Mouse (Mus musculus): ENCODE results near the gene Rbm39. TPM values are rescaled to one million over a fixed set of nuclear protein-coding genes. Genes with fewer than 3 reads are reported as not detected.
A peak's percentile ranks its signal among the peaks of the same experiment; 100 is the strongest.

The Rbm39 gene
- polyA plus RNA-seq (2014; fragmentation: Nextera tagmentation; extraction: Ambion mirVana): 708 and 733 TPM in 2 replicates

DNA sequence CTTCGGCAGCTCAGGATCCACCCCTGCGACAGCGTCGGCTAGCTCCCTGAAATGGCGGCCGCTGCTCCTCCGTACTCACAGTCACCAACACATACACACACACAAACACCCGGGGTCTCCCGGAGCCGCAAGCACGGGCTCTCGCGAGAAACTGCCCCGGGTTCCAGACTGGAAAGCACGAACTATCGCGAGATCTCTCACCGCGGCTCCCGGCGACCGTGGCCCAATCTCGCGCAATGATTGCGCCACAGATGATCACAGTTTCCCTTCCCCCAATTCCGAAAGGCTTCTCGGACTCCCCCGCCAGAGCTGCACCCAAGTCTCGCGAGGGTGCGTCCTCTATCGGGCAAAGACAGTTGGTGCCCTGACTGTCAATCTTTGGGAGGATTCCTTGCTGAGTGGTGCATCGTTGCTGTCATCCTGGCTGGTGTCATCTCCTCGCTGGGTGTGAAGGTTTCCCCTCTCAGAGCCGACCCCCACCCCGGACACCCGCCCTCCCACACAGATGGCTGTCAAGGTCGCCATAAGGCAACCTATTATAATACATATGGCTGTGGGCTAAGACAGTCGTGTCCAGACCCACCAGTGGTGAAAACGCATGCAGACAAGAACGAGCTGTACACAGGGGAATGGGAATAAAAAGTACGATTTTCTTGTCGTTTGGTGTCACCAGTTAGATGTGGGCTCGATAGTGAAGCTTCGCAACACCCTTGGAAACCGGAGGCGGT lies at the start of gene Rbm39:
Rbm39 (minus strand) TSS at position 145 of the 728 bp plus-strand sequence.
- H3K9ac ChIP-seq (ENCODE audit: low read length): peak within 1 kb of the TSS; percentile 100
- ATAC-seq (ENCODE audit: low FRiP score) (peak; percentile 96), DNase-seq (ENCODE audit: low spot score, missing footprints) (peak; percentile 100)
- peak within 1 kb of the TSS; percentile 90 for H3K4me3 ChIP-seq (ENCODE audit: low read depth, low read length)
- peak within 1 kb of the TSS; percentile 89 for H3K27ac ChIP-seq (ENCODE audit: low read depth, low read length)
- no peaks in the 10 kb centered on the region for H3K9me3 ChIP-seq (ENCODE audit: control insufficient read depth, low read length)
- under 1% methylated on average over 47 of the region's 47 CpGs for WGBS
- H3K4me1 ChIP-seq (ENCODE audit: control insufficient read depth, insufficient read depth, low read length): peaks cover 17% of the 10 kb centered on the region
- H3K4me2 ChIP-seq: peak within 1 kb of the TSS; percentile 82
- H3K27me3 ChIP-seq (ENCODE audit: control insufficient read depth, insufficient read depth, low read length): no peaks in the 10 kb centered on the region
- peaks cover 12% of the 10 kb centered on the region for H3K36me3 ChIP-seq (ENCODE audit: control insufficient read depth, insufficient read depth, low read length)

DNA sequence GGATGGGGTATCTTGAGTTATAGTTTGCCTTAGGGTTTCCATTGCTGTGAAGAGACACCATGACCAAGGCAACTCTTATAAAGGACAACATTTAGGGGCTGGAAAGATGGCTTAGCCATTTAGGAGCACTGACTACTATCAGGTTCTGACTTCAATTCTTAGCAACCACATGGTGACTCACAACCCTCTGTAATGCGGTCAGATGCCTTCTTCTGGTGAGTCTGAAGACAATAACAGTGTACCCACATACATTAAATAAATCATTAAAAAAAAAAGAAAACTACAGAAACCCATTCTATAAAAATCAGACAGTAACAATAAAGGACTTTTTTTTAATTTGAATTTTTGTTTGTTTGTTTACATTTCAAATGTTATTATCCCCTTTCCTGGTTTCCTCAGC lies 49.1 kb upstream of the Rbm39 start:
- no peak overlapping the region for H3K27ac ChIP-seq (ENCODE audit: low read depth, low read length)
- no peak overlapping the region for H3K9ac ChIP-seq (ENCODE audit: low read length)
- no peak for DNase-seq (ENCODE audit: low spot score, missing footprints)
- H3K36me3 ChIP-seq (ENCODE audit: control insufficient read depth, insufficient read depth, low read length): peaks cover 9% of the 10 kb centered on the region; the same call in 1 of the 2 replicates
- H3K4me2 ChIP-seq: no peak overlapping the region
- ATAC-seq (ENCODE audit: low FRiP score): no peak
- no peaks in the 10 kb centered on the region for H3K4me1 ChIP-seq (ENCODE audit: control insufficient read depth, insufficient read depth, low read length)
- no peaks in the 10 kb centered on the region for H3K9me3 ChIP-seq (ENCODE audit: control insufficient read depth, low read length)
- H3K4me3 ChIP-seq (ENCODE audit: low read depth, low read length): no peak overlapping the region
- H3K27me3 ChIP-seq (ENCODE audit: control insufficient read depth, insufficient read depth, low read length): no peaks in the 10 kb centered on the region
- 100% methylated on average over 1 of the region's 1 CpGs for WGBS

DNA sequence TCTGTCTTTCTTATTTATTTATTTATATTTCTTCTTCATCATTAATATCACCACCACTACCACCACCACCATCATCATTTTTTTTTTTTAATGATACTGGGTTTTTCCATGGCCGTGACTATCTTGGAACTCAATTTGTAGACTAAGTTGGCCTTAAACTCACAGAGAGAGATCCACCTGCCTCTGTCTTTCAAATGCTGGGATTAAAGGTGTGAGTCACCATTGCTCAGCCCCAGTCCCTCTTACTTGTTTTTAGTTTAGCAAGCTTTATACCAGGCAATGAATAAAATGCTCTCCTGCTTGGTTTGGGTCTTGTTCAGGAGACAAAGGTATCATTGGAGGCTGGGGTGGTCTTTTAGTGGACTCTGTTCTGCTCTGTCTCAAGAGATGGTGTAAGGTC lies 47.7 kb upstream of the Rbm39 start:
- H3K9me3 ChIP-seq (ENCODE audit: control insufficient read depth, low read length): no peaks in the 10 kb centered on the region
- WGBS: 95% methylated on average over 1 of the region's 1 CpGs
- H3K4me3 ChIP-seq (ENCODE audit: low read depth, low read length): no peak overlapping the region
- no peak for DNase-seq (ENCODE audit: low spot score, missing footprints)
- no peaks in the 10 kb centered on the region for H3K27me3 ChIP-seq (ENCODE audit: control insufficient read depth, insufficient read depth, low read length)
- H3K36me3 ChIP-seq (ENCODE audit: control insufficient read depth, insufficient read depth, low read length): peaks cover 11% of the 10 kb centered on the region; the same call in 1 of the 2 replicates
- no peak overlapping the region for H3K9ac ChIP-seq (ENCODE audit: low read length)
- H3K27ac ChIP-seq (ENCODE audit: low read depth, low read length): no peak overlapping the region
- H3K4me2 ChIP-seq: no peak overlapping the region
- ATAC-seq (ENCODE audit: low FRiP score): no peak
- no peaks in the 10 kb centered on the region for H3K4me1 ChIP-seq (ENCODE audit: control insufficient read depth, insufficient read depth, low read length)

DNA sequence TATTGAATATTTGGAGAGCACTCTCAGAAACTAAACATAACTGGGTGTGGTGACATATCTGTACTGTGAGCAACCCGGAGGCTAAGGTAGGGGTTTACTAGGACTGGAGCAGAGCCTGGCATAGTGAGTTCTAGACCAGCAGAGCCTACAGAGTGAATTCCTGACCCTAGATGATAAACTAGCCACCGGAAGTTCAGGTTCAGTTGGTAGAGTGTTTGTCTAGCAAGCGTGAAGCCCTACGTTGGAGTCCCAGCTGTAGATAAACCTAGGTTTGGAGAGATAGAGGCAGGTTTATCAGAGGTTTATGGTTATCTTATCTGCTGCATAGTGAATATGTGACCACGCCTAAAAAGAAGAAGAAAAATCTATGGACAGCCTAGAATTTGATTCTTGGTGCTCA lies 44.0 kb upstream of the Rbm39 start:
- Histone ChIP-seq H3K4me3 (ENCODE audit: low read depth, low read length) (no peak overlapping the region), H3K4me1 (ENCODE audit: control insufficient read depth, insufficient read depth, low read length) (no peaks in the 10 kb centered on the region), H3K27me3 (ENCODE audit: control insufficient read depth, insufficient read depth, low read length) (no peaks in the 10 kb centered on the region), H3K27ac (ENCODE audit: low read depth, low read length) (no peak overlapping the region), H3K9me3 (ENCODE audit: control insufficient read depth, low read length) (no peaks in the 10 kb centered on the region), H3K9ac (ENCODE audit: low read length) (no peak overlapping the region), H3K36me3 (ENCODE audit: control insufficient read depth, insufficient read depth, low read length) (peaks cover 11% of the 10 kb centered on the region; the same call in 1 of the 2 replicates), H3K4me2 (no peak overlapping the region)
- WGBS: 93% methylated on average over 5 of the region's 5 CpGs
- no peak for DNase-seq (ENCODE audit: low spot score, missing footprints)
- ATAC-seq (ENCODE audit: low FRiP score): no peak

DNA sequence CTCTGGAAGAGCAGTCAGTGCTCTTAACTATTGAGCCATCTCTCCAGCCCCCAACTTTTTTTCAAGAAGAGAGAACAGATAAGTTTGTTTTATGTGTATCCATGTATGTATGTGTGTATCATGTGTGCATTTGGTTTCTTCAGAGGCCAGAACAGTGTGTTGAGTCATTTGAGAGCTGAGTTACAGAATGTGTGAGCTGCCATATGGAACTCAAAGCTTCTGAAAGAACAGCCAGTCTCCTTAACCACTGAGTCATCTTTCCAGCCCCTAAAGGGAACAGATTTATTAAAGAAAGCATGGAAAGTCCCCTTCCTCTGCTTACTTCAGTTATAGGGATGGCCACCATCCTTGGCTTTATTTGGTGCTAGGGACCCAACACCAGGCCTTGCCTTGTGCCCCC lies 42.1 kb upstream of the Rbm39 start:
- no peaks in the 10 kb centered on the region for H3K9me3 ChIP-seq (ENCODE audit: control insufficient read depth, low read length)
- DNase-seq (ENCODE audit: low spot score, missing footprints) (no peak), ATAC-seq (ENCODE audit: low FRiP score) (no peak)
- H3K9ac ChIP-seq (ENCODE audit: low read length): no peak overlapping the region
- no peak overlapping the region for H3K4me2 ChIP-seq
- H3K4me1 ChIP-seq (ENCODE audit: control insufficient read depth, insufficient read depth, low read length): no peaks in the 10 kb centered on the region
- H3K27me3 ChIP-seq (ENCODE audit: control insufficient read depth, insufficient read depth, low read length): no peaks in the 10 kb centered on the region
- H3K27ac ChIP-seq (ENCODE audit: low read depth, low read length): no peak overlapping the region
- H3K4me3 ChIP-seq (ENCODE audit: low read depth, low read length): no peak overlapping the region
- H3K36me3 ChIP-seq (ENCODE audit: control insufficient read depth, insufficient read depth, low read length): peaks cover 11% of the 10 kb centered on the region; the same call in 1 of the 2 replicates

DNA sequence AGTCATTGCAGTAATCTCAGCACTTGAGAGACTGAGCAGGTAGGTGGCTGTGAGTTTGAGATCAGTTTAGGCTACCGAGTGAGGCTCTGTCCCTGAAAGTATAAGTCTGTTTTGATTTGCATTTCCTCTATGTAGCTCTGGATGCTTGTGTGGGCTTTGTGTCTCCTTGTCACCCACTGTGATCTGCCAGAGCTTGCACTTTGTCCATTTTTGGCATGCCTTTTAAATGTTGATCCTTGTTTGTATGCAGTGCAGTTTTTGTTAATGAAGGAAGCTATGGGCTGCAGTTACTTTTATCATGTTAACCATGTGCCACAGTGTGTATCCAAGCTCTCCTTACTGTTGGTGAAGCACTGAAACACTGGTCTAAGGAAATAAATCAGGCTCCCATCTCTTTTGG lies 37.7 kb upstream of the Rbm39 start:
- ATAC-seq (ENCODE audit: low FRiP score) (no peak), DNase-seq (ENCODE audit: low spot score, missing footprints) (no peak)
- Histone ChIP-seq H3K4me3 (ENCODE audit: low read depth, low read length) (no peak overlapping the region), H3K9ac (ENCODE audit: low read length) (no peak overlapping the region), H3K4me2 (no peak overlapping the region), H3K36me3 (ENCODE audit: control insufficient read depth, insufficient read depth, low read length) (no peaks in the 10 kb centered on the region), H3K27me3 (ENCODE audit: control insufficient read depth, insufficient read depth, low read length) (no peaks in the 10 kb centered on the region), H3K4me1 (ENCODE audit: control insufficient read depth, insufficient read depth, low read length) (no peaks in the 10 kb centered on the region), H3K9me3 (ENCODE audit: control insufficient read depth, low read length) (no peaks in the 10 kb centered on the region), H3K27ac (ENCODE audit: low read depth, low read length) (no peak overlapping the region)
- 58% methylated on average over 1 of the region's 1 CpGs for WGBS

DNA sequence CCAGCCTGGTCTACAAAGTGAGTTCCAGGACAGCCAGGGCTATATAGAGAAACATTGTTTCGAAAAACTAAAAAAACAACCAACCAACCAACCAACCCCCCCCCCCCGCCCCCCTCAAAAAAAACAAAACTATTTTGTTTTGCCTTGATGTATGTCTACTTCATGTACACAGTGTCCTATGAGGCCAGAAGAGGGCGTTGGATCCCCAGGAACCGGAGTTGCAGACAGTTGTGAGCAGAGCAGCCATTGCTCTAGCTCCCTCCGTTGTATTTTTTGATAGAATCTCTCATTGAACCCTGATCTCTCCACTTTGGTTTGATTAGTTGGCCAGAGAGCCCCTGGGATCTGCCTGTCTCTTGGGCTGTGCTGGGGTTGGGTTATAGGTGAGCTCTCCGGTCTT lies 23.9 kb upstream of the Rbm39 start:
- ATAC-seq (ENCODE audit: low FRiP score): no peak
- Histone ChIP-seq H3K9me3 (ENCODE audit: control insufficient read depth, low read length) (no peaks in the 10 kb centered on the region), H3K4me3 (ENCODE audit: low read depth, low read length) (no peak overlapping the region), H3K9ac (ENCODE audit: low read length) (no peak overlapping the region), H3K36me3 (ENCODE audit: control insufficient read depth, insufficient read depth, low read length) (peaks cover 12% of the 10 kb centered on the region; the same call in 1 of the 2 replicates), H3K4me2 (no peak overlapping the region), H3K27me3 (ENCODE audit: control insufficient read depth, insufficient read depth, low read length) (no peaks in the 10 kb centered on the region), H3K4me1 (ENCODE audit: control insufficient read depth, insufficient read depth, low read length) (no peaks in the 10 kb centered on the region), H3K27ac (ENCODE audit: low read depth, low read length) (no peak overlapping the region)
- WGBS: 90% methylated on average over 6 of the region's 6 CpGs
- DNase-seq (ENCODE audit: low spot score, missing footprints): no peak

DNA sequence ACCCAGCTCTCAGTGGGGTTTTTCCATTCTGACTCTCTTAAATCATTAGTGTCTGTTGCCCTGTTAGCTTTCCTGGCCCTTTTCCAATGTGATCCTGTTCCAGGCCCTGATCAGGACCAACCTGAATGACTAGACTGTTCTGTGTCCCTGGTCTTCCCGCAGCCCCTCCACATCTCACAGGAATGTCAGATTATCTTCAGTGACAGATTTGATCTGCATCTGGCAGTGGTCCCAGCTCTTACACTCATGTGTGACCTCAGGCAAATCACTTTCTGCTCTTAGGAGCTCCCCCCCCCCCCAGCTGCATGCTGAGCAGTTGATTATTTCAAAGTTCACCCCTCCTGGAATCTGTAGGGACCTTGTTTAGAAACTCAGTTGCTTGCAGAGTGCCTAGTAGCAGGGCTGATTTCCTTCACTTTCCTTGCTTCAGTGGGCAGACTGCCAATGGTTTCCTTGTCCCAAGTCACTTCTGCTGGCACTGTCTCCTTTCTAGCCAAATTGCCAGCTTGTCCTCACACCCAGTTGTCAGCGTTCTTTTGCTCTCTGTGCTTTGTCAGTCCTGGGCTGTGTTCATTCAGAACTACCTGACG lies 22.9 kb upstream of the Rbm39 start:
- no peak for DNase-seq (ENCODE audit: low spot score, missing footprints)
- no peak overlapping the region for H3K4me3 ChIP-seq (ENCODE audit: low read depth, low read length)
- H3K4me2 ChIP-seq: no peak overlapping the region
- H3K9me3 ChIP-seq (ENCODE audit: control insufficient read depth, low read length): no peaks in the 10 kb centered on the region
- peaks cover 1% of the 10 kb centered on the region for H3K4me1 ChIP-seq (ENCODE audit: control insufficient read depth, insufficient read depth, low read length)
- H3K36me3 ChIP-seq (ENCODE audit: control insufficient read depth, insufficient read depth, low read length): peaks cover 12% of the 10 kb centered on the region; the same call in 1 of the 2 replicates
- no peak overlapping the region for H3K27ac ChIP-seq (ENCODE audit: low read depth, low read length)
- H3K9ac ChIP-seq (ENCODE audit: low read length): no peak overlapping the region
- no peaks in the 10 kb centered on the region for H3K27me3 ChIP-seq (ENCODE audit: control insufficient read depth, insufficient read depth, low read length)
- no peak for ATAC-seq (ENCODE audit: low FRiP score)
- WGBS: 86% methylated on average over 3 of the region's 3 CpGs

DNA sequence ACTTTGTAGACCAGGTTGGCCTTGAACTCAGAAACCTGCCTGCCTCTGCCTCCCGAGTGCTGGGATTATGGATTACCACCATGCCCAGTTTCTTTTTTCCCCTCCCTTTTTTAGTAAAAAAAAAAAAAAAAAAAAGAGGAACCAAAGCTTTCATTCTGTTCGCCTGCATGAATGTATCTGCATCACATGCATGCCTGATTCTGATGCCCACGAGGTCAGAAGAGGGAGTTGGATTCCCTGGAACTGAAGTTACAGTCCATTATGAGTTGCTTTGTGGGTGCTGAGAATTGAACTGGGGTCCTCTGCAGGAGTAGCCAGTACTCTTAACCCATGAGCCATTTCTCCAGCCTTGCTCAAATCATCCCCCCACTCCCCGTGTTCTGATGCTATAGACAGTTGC lies 21.4 kb upstream of the Rbm39 start:
- ATAC-seq (ENCODE audit: low FRiP score) (no peak), DNase-seq (ENCODE audit: low spot score, missing footprints) (no peak)
- peaks cover 4% of the 10 kb centered on the region for H3K4me1 ChIP-seq (ENCODE audit: control insufficient read depth, insufficient read depth, low read length)
- no peak overlapping the region for H3K4me3 ChIP-seq (ENCODE audit: low read depth, low read length)
- no peak overlapping the region for H3K4me2 ChIP-seq
- no peaks in the 10 kb centered on the region for H3K9me3 ChIP-seq (ENCODE audit: control insufficient read depth, low read length)
- H3K27ac ChIP-seq (ENCODE audit: low read depth, low read length): no peak overlapping the region
- no peak overlapping the region for H3K9ac ChIP-seq (ENCODE audit: low read length)
- H3K36me3 ChIP-seq (ENCODE audit: control insufficient read depth, insufficient read depth, low read length): peaks cover 12% of the 10 kb centered on the region; the same call in 1 of the 2 replicates
- WGBS: 94% methylated on average over 4 of the region's 4 CpGs
- no peaks in the 10 kb centered on the region for H3K27me3 ChIP-seq (ENCODE audit: control insufficient read depth, insufficient read depth, low read length)

All from midbrain, embryonic 11.5 days (tissue).